Mouse (Mus musculus): ENCODE measurements around the gene Tex26.
A peak's percentile ranks its signal among the peaks of the same experiment; 100 is the strongest.

Gene Tex26

GRCm38 (mm10) chr5:149490275-149490674 is 50.8 kb downstream of the Tex26 start:
- no peak for DNase-seq

DNA sequence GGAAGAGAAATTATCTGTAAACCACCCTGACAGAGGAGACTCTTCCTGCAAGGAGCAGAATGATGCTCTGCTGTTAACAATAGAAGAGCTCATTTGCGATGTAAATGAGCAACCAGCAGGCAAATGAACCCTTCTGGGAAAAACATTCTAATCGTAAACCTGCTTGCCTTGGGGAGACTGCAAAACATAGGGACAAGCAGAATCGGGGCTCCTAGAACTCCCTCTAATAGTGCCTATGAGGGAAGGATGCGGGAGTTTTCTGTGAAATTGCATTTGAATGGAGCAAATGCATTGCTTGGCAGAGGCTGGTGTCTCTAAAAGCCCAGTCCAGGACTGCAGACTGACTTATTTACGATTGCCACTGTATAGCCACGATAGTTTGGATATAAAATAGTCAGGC is 56.2 kb downstream of the Tex26 start:
- no peak for DNase-seq

DNA sequence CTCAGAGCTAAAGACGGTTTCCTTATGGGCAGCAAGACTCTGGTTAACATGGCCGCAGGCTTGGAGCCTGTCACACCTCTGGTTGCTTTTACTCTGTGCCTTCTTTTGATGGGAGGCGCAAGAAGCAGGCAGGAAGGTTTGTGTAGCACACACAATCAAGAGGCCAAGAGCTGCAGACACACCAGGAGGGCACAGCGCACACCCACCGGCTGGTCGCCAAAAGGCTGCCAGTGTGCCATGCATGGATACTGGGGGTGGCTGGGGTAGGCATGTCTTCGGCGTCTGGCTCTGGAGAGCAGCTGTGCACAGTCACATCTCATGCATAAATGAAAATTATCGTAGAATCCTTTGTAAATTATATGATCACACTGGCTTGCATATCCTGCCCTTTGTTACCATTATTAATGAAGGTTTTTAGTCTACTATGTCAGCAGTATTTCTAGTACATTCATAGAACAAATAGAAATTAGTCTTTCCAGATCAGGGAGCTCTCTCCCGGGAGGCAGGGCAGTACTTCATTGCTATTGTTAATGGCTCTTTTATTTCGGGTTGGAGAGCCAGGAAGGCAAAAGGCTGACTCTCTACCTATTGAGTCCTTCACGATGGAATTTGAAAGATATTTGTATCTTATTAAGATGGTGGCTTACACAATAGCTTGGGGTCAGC is 57.1 kb downstream of the Tex26 start:
- DNase-seq: no peak

DNA sequence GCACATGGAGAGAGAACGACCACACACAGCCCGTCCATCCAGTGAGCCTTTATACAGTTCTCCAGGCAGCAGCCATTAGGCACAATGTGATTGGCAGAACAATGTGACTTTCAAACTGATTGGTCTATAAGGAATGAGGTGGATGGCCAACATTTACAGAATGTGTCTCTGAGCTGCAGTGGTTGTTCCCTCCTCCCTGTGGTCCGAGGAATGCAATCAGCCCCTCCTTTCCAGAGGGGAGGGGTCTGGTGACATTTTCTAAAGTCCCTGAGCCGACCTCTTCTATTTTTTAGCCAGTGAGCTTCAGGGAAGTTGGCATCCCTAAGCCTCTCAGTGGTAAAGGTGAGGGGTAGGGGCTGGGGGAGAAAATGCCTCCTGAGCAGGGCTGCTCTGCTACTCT is 60.5 kb downstream of the Tex26 start:
- no peak for DNase-seq

DNA sequence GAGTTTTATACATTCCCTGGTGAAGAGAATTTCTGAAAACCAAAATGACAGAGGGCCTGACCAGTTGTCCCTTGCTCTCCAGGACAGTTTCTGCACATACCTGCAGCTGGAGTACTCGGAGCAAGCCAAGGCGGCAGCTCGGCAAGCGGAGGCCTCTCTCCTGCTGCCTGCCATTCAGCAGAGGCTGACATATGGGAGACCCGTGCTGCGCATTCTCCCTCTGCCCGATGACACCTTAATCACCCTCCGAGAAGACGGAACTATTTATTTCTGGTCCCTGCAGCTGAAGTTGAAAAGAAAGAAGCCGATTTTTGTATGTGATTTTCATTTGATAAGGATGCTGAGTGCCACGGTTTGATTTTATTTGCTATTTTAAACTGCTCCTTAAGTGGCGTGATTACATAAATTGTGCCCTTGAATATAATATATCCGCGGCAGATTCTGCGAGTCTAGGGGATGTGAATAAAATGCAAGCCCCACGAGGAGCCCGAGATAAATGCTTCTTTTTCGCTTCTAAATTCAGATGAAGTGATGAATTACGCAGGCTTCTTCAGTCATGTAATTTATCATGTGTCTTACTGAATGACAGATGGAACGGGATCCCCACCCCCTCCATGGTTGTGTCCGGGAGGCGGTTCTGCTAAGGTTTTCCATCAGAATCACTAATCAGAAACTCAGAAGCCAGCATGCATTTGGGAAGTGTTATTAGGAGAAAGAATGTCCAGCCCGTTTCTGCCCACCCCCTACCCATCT is 64.1 kb downstream of the Tex26 start:
- DNase-seq: no peak

DNA sequence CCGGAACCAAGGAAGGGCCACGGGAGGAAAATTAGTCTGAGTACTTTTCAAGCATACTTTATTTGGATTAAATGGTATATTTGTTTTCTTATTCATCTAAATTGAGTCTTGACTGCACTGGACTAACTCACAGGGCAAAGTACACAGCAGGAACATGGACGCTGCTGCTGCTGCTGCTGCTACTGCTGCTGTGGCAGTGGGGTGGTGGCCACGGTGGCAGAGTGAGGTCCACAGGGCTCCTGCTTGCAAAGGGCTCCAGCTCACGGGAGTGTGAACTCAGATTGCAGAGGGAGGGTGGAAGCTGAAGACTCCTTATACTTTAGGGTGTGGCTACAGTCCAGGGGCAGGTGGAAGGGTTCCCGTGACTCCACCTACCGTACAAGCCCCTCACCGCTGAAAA is 65.5 kb downstream of the Tex26 start:
- no peak for DNase-seq

GRCm38 (mm10) chr5:149506033-149506432 is 66.6 kb downstream of the Tex26 start:
- DNase-seq: no peak

DNA sequence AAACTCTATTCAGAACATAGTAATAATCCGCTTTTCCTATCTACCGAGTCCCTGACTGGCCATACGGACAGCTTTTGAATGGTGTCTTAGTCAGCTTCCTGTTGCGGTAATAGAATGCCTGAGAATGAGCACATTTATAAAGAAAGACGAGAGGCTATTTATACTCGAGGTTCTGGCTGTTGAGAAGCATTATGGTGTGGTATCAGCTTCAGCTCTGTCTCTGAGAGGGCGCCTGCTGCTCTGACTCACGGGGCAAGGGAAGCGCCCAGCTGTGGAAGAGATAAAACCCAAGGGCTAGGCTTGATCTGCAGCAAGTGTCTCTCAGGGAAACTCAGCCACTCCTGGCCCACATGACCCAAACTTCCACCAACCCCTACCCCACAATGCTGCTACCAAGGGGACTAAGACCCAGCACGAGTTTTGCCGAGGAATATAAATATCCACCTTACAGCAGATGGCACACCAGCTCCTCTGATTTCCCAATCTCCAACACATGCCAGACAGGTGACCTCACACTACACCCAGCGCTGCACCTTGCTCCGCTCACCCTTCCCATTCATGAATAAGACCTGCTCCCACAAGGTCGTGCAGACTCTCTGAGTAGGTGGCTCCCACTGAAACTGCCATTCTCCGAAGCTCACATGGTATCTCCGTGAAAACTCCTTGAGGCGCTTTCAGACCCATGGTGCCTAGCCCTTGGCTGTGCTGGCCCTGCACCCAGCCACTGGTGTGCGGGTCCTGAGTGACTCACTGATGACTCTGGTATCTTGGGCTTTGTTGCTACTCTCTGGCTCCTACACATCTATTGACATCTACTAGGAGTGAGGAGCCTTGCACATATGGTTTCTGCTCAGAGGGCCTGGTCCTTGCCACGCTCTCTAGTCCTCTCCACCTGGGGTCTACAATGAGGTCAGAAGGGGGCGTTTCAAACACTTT is 68.9 kb downstream of the Tex26 start:
- no peak for DNase-seq

GRCm38 (mm10) chr5:149510323-149510722 is 70.9 kb downstream of the Tex26 start:
- DNase-seq: no peak

GRCm38 (mm10) chr5:149512695-149513094 is 73.2 kb downstream of the Tex26 start:
- no peak for DNase-seq

DNA sequence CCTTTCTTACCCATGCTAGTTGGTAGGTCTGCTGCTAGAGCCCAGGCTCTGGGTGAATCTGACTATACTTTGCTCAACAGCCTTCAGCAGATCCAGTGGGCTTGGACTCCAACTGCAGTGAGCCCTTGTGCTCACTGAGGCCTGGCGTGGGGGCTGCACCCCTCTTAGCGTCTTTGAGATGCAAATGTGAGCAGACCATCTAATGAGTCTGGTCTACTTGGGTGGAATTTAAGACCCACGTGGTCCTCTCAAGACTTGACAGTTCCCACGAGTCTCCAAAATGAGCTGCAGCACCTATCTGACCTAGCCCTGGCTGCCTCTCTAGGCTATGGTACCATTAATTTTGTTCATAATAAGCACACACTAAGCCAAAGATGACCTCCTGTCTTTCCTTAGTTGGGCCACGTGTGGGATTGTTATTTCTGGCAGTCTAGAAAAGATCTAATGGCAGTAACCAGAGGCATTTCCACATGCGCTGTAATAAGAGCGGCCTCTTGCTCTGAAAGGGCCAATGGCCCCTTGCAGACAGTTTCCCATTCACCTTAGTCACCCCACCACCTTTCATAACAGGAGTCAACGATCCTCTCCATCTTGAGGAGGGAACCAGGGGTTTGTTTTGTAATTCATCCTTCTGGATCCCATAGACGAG is 74.1 kb downstream of the Tex26 start:
- DNase-seq: no peak

DNA sequence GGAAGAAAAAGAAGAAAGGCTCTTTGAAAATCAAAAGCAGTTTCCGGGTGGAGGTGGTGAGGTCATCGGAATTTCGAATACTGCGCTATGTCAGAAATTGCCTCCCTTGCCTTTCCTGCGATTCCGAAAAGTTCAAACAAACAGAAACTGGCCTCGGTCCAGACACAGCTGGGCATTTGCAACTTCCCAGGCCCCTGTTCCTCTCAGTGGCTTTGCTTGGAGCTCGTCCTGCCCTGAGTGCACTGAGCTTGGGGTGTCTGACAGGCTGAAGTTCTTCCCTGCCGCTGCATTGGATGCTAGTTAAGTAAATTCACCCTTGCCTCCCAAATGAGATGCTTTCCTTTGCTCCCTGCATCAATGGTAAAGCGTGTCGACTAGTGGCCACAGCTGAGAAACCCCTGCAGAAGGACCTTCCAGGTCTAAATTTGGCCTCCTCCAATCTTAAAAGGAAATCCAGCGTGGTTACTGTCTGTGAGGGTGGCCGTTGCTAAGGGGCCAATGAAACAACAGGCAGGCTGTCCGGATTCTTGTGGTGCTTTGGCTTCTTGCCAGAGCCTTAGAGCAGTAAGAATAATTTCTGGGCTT is 74.7 kb downstream of the Tex26 start:
- peak; percentile 38 for DNase-seq

- no peak for DNase-seq
These were observed 75.4 kb downstream of the Tex26 start for GRCm38 (mm10) chr5:149514890-149515289.

DNA sequence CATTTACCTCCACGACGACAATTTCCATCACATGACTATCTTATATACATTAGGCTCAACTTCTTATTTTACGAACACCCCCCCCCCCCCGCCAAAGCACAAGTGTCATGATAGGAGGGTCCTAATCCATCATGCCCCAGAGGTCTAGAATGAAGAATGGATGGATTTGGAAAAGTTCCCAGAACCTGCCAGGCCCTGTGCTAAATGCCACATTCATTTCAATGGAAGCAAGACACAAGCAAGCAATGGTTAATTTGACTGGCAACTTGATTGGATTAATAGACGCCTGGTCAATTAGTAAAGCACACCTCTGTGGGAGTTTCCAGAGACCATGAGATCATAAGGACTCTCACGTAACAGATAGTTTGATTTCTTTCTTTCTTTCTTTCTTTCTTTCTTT is 77.7 kb downstream of the Tex26 start:
- DNase-seq: no peak
